Mouse (Mus musculus) E14TG2a.4 (cell line): Measurements from ENCODE around the gene BC067074.

Experiments used
- H3K27me3 ChIP-seq: 2 replicates; pipeline ENCODE4 v1.6.1; 2014; ENCODE audit warnings: low read length, control low read depth; ENCODE audit not compliant: insufficient read depth
- H3K36me3 ChIP-seq: 2 replicates; pipeline ENCODE4 v1.6.1; 2014; ENCODE audit warnings: low read length, control low read depth; ENCODE audit not compliant: insufficient read depth
- H3K4me1 ChIP-seq: replicated peaks from 2 replicates; pipeline ENCODE4 v1.6.1; 2014; ENCODE audit warnings: low read depth, low read length, control low read depth
- H3K4me3 ChIP-seq: replicated peaks from 2 replicates; pipeline ENCODE4 v1.5.1; 2014; ENCODE audit warnings: mild to moderate bottlenecking, low read length
- H3K9me3 ChIP-seq: 2 replicates; pipeline ENCODE4 v1.6.1; 2014; ENCODE audit warnings: low read length, control low read depth
- CTCF ChIP-seq: conservative IDR thresholded peaks from 2 replicates; pipeline ENCODE4 v1.5.1; 2014; ENCODE audit warnings: low read length
- NANOG ChIP-seq: IDR thresholded peaks from 2 replicates; pipeline ENCODE4 v1.6.1; 2014; ENCODE audit warnings: borderline replicate concordance, low read length, mixed read lengths
- POU5F1 ChIP-seq: IDR thresholded peaks from 2 replicates; pipeline ENCODE4 v1.6.1; 2014; ENCODE audit warnings: low read length, borderline replicate concordance

The BC067074 gene

GRCm38 (mm10) chr13:113401373-113402010 is 108.5 kb downstream of the BC067074 start:
- Histone ChIP-seq H3K9me3 (no peaks in the 10 kb centered on the region), H3K4me1 (no peaks in the 10 kb centered on the region), H3K27me3 (peaks cover 4% of the 10 kb centered on the region; the same call in 1 of the 2 replicates), H3K36me3 (no peaks in the 10 kb centered on the region), H3K4me3 (no peak overlapping the region)
- TF ChIP-seq CTCF (no peak), POU5F1 (no peak), NANOG (no peak)

- TF ChIP-seq POU5F1 (no peak), NANOG (no peak), CTCF (no peak)
- H3K4me1 ChIP-seq, result no peaks in the 10 kb centered on the region
- H3K27me3 ChIP-seq, result peaks cover 4% of the 10 kb centered on the region; the same call in 1 of the 2 replicates
- no peaks in the 10 kb centered on the region for H3K36me3 ChIP-seq
- H3K9me3 ChIP-seq, result no peaks in the 10 kb centered on the region
- H3K4me3 ChIP-seq, result no peak overlapping the region
Measured at GRCm38 (mm10) chr13:113403706-113404105, 110.7 kb downstream of the BC067074 start.

DNA sequence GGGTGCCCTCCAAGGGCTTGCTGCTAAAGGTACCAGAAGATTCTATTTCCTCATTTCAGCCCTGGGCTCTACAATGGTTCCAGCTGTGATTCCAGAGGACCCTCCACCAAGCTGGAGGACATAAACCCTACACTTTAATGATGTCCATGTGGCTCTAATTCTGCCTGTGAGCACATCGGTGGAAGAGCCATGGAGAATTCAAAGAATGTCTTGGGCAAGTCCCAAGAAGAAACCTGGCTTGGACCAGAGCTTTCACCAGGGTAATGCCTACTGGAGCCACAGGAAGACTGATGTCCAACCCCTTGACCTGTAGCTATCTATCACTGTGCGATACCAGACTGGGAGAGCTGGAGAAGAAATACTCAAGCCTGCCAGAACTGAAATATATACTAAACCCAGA is 111.2 kb downstream of the BC067074 start:
- H3K27me3 ChIP-seq, result peaks cover 4% of the 10 kb centered on the region; the same call in 1 of the 2 replicates
- no peaks in the 10 kb centered on the region for H3K9me3 ChIP-seq
- TF ChIP-seq NANOG (no peak), CTCF (no peak), POU5F1 (no peak)
- no peaks in the 10 kb centered on the region for H3K4me1 ChIP-seq
- H3K4me3 ChIP-seq, result no peak overlapping the region
- no peaks in the 10 kb centered on the region for H3K36me3 ChIP-seq

DNA sequence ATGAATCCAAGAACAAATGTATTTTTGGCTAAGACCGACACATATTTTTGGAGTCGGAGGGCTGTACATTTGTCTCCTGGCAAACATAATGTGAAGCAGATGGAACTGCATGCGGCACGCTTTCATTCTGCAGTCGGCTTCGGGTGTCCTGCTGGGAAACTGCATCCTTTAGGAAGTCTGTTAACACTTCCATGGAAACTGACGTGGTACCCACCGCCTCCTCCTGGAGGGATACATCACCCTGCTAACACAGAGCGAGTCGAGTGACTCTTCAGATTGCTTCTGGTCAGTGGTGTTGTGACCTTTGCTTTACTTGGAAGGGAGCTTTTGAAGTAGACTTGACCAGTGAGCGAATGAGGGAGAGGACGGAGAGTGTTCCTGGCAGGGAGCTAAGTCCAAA is 117.0 kb downstream of the BC067074 start:
- no peak for TF ChIP-seq POU5F1
- no peak for TF ChIP-seq CTCF
- no peak for TF ChIP-seq NANOG
- Histone ChIP-seq H3K4me3 (no peak overlapping the region), H3K4me1 (no peaks in the 10 kb centered on the region), H3K9me3 (no peaks in the 10 kb centered on the region), H3K36me3 (no peaks in the 10 kb centered on the region), H3K27me3 (peaks cover 2% of the 10 kb centered on the region; the same call in 1 of the 2 replicates)

DNA sequence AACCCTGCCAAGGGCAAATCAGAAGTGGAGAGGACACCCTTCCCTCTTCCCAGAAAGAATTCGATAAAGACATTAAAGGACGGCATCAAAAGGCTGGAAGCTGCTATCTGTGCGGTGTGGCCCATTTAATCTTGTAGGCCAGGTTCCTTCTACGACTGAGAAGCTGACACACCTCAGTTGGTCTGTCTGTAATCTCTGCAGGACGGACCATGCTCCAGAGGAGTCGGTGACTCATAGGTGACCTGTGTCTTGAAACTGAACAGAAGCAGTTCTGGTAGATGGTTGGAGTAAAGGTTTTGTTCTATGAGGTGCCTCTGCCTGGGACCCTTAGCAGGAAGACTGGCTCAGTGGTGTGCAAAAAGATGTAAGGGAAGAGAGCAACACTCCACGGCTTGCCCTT is 122.6 kb downstream of the BC067074 start:
- Histone ChIP-seq H3K27me3 (no peaks in the 10 kb centered on the region), H3K4me1 (no peaks in the 10 kb centered on the region), H3K36me3 (no peaks in the 10 kb centered on the region), H3K4me3 (no peak overlapping the region), H3K9me3 (peaks cover 19% of the 10 kb centered on the region)
- TF ChIP-seq CTCF (no peak), NANOG (no peak)

GRCm38 (mm10) chr13:113416986-113417385 is 124.0 kb downstream of the BC067074 start:
- TF ChIP-seq NANOG, result no peak
- TF ChIP-seq CTCF, result no peak
- TF ChIP-seq POU5F1, result no peak
- H3K4me1 ChIP-seq, result no peaks in the 10 kb centered on the region
- no peak overlapping the region for H3K4me3 ChIP-seq
- H3K9me3 ChIP-seq, result peaks cover 19% of the 10 kb centered on the region
- no peaks in the 10 kb centered on the region for H3K36me3 ChIP-seq
- no peaks in the 10 kb centered on the region for H3K27me3 ChIP-seq

DNA sequence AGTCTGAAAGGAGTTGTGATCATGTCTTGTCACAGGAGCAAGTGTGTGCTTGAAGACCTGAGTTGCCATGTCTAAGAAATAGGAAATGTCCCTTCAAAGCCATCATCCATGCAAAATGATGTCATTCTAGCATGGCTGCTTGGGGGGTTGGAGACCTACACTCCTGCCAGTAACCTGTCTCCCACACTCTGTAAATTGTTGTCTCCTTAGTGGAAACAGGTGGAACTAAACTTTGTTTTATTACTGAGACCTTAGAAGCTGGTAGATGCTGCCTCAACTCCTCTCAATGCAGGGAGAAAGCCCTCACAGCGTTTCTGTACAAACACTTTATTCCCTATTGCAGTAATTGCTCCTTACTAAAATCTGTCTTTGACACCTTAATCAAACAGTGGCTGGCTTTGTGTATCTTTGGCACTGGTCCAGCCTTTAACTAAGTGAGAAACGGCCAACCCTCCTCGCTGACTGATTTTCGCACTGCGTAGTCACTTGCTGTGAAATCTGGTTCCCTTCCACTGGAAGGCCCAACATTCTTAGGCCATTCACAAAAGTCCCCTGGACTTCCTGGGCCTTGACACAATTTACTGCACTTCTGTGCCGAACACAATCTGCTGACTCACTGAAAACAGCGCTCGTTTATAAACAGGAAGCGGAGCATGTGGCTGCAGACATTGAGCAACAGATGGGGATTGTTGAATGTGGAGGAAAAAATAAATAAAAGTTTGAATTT is 125.0 kb downstream of the BC067074 start:
- TF ChIP-seq POU5F1 (no peak), NANOG (no peak), CTCF (no peak)
- H3K36me3 ChIP-seq, result no peaks in the 10 kb centered on the region
- H3K27me3 ChIP-seq, result no peaks in the 10 kb centered on the region
- peaks cover 19% of the 10 kb centered on the region for H3K9me3 ChIP-seq
- no peaks in the 10 kb centered on the region for H3K4me1 ChIP-seq
- H3K4me3 ChIP-seq, result no peak overlapping the region

DNA sequence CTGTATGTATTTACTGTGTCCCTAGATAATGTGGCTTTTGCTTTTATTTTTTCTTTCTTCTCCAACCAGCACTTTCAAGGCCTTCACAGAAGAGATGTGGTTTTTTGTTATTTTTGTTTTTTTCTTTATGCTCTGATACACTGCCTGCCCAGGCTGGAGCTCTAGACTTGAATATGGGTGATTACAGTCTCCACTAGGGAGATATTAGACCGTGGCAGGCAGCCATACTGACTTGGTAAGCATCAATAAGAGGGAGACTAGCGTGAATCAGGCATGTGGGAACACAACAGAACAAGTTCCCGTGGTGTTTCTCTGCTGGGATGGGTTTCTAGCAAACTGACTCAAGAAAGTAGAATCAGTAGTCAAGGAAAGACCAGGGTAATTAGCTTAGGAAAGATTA is 125.7 kb downstream of the BC067074 start:
- H3K27me3 ChIP-seq, result no peaks in the 10 kb centered on the region
- H3K4me1 ChIP-seq, result no peaks in the 10 kb centered on the region
- no peak for TF ChIP-seq CTCF
- TF ChIP-seq POU5F1, result no peak
- no peak for TF ChIP-seq NANOG
- H3K4me3 ChIP-seq, result no peak overlapping the region
- peaks cover 19% of the 10 kb centered on the region for H3K9me3 ChIP-seq
- H3K36me3 ChIP-seq, result no peaks in the 10 kb centered on the region

DNA sequence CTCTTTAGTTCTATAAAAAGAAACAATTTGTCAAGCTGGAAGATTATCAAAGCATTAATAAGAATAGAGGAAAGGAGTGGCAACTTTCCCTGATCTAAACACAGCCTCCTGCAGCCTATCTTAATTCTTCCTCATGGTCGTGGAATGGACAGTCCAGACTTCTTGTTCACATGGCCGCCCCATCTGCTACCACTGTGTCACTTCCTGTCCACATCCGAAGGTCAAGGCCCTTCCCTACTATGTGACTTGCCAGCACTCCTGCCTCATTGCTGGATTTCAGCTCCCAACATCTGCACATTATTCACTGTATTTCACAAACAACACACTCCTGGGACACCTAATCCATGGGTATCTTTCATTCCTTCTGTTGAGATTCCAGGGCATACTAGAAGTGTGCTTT is 128.5 kb downstream of the BC067074 start:
- Histone ChIP-seq H3K4me3 (no peak overlapping the region), H3K27me3 (no peaks in the 10 kb centered on the region), H3K9me3 (peaks cover 18% of the 10 kb centered on the region), H3K36me3 (no peaks in the 10 kb centered on the region), H3K4me1 (no peaks in the 10 kb centered on the region)
- TF ChIP-seq CTCF (no peak), POU5F1 (no peak), NANOG (no peak)
